Mouse (Mus musculus) central nervous system, embryonic 18 days (tissue): ENCODE results near the gene Plcg1. TPM values are rescaled to one million over a fixed set of nuclear protein-coding genes. Genes with fewer than 3 reads are reported as not detected.

Experiments used
- polyA plus RNA-seq: library from polyadenylated mRNA; depleted of rRNA; stranded (reverse); fragments of >200 nt; gene quantifications from 2 replicates; pipeline ENCODE4 v1.2.3, GENCODE M21; 2012; rRNA removed

Gene Plcg1
- polyA plus RNA-seq = 128 and 138 TPM in 2 replicates

DNA sequence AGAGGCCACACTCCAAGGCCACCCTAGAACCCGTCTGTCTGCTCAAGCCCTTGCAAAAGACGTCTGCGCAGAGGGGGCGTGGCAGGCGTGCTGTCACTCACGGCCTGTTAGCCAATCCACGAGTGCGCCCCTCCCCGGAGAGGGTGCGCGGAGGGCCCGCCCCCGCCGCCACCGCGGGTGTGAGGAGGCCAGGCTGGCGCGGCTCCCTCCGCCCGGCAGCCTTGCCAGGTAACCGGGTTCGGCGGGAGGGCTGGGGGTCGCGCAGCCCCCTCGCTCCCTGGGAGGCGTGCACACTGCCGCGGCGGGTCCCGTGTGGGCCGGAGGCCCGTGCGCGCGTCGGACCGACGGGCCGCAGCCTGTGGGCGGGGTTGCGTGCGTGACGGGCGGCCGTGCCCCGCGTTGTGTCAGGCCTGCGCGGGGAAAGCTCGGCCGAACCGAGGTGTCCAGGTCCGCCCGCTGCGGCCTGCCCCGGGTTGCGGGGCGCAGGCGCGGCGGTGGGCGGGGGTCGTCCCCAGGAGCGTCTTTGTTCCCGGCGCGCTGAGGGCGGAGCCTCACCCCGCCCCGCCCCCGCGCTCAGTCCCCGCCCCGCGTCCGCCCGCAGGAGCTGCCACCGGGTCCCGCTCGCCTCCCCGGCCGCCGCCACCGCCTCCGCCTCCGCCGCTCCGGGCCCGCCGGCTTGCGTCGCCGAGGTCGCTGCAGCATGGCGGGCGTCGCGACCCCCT, at the start of gene Plcg1:
Gene Plcg1, plus strand, starts transcription at position 184 of the 722 bp plus-strand sequence.

Other genes with a start within 250 kb of the Plcg1 start
- gene Top1, start 85.4 kb upstream of the Plcg1 start, polyA plus RNA-seq = 43.5 and 44.2 TPM in 2 replicates
- gene Zhx3, start 141.7 kb downstream of the Plcg1 start, polyA plus RNA-seq = 12.0 and 12.2 TPM in 2 replicates
- gene Lpin3, start 149.4 kb downstream of the Plcg1 start, polyA plus RNA-seq = 0.28 and 0.53 TPM in 2 replicates
- gene Emilin3, start 181.0 kb downstream of the Plcg1 start, polyA plus RNA-seq = 0.48 and 1.6 TPM in 2 replicates